Mouse (Mus musculus): ENCODE measurements around the gene Nek10. TPM values are rescaled to one million over a fixed set of nuclear protein-coding genes. Genes with fewer than 3 reads are reported as not detected.
A peak's percentile ranks its signal among the peaks of the same experiment; 100 is the strongest.

The Nek10 gene
- polyA plus RNA-seq, 1 experiment: 0.11 TPM

DNA sequence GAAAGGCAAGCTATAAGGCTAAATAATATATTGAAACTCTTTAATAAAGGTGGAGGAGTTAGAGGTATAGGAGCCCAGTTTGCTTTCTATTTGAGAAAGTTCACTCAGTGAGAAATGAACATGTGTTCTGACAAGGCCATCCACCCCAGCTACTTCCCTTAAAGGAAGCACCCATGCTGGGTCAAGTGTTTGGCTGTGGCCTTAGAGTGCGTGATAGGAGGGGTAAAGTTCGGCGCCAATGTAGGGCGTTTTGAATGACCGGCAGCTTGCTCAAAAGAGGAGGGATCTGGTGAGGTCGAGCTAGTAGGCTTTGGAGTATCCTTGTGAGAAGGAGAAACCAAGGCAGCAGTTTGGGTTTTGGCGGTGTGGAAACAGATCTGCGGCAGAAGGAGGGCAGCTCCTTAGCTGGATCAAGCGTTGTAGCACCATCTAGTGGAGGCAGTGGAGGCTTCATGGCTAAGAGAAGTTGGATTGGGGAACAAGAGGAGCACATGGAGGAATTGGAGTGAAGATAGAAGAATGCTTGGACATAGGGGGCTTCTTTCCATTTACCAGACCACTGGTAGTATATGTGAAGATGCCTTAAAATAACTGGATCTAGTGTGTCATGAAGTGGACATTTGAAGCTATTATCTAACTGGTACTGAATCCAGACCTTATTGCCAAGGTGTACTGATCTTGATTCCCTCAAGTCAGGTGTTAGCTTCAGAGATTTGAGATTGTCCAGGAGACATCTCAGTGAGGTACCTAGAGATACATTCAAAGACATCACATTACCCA is 101.7 kb downstream of the Nek10 start:
- no peaks in the 10 kb centered on the region for H3K4me1 ChIP-seq (ENCODE audit: control insufficient read depth, insufficient read depth, low read length)
- H3K27ac ChIP-seq (ENCODE audit: insufficient read depth, low read length): no peak overlapping the region
- TF ChIP-seq CTCF (IDR thresholded peaks at IDR 0.05; ENCODE audit: borderline replicate concordance, insufficient read depth, low read length) (peak; percentile 82; the same call in 1 of the 2 replicates), POLR2A (IDR thresholded peaks at IDR 0.05; ENCODE audit: low read depth, low read length) (no peak)
- no peak overlapping the region for H3K4me3 ChIP-seq (ENCODE audit: insufficient read depth, low read length)

DNA sequence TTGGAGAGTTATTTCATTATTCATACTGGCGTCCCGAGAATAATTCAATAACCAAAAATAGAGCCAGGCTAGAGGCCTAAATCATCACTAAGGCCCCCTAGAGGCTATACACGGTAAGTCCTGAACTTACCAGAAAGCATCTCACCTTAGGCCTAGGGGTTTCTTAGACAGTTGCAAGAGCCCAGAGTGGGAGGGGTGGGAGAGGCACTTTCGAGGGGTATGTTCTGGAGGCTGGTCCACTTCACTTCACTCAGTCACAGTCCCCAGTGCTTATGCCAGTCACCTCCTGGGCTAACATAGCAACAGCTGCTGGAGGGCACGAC is 102.3 kb downstream of the Nek10 start:
- H3K4me1 ChIP-seq (ENCODE audit: control insufficient read depth, insufficient read depth, low read length): no peaks in the 10 kb centered on the region
- TF ChIP-seq POLR2A (IDR thresholded peaks at IDR 0.05; ENCODE audit: low read depth, low read length): no peak
- TF ChIP-seq CTCF (IDR thresholded peaks at IDR 0.05; ENCODE audit: borderline replicate concordance, insufficient read depth, low read length): no peak
- no peak overlapping the region for H3K4me3 ChIP-seq (ENCODE audit: insufficient read depth, low read length)
- H3K27ac ChIP-seq (ENCODE audit: insufficient read depth, low read length): no peak overlapping the region

GRCm38 (mm10) chr14:14925615-14926014 is 122.4 kb downstream of the Nek10 start:
- H3K27ac ChIP-seq (ENCODE audit: insufficient read depth, low read length): no peak overlapping the region
- TF ChIP-seq CTCF (IDR thresholded peaks at IDR 0.05; ENCODE audit: borderline replicate concordance, insufficient read depth, low read length) (no peak), POLR2A (IDR thresholded peaks at IDR 0.05; ENCODE audit: low read depth, low read length) (no peak)
- H3K4me1 ChIP-seq (ENCODE audit: control insufficient read depth, insufficient read depth, low read length): no peaks in the 10 kb centered on the region
- no peak overlapping the region for H3K4me3 ChIP-seq (ENCODE audit: insufficient read depth, low read length)

- Histone ChIP-seq H3K27ac (ENCODE audit: insufficient read depth, low read length) (no peak overlapping the region), H3K4me3 (ENCODE audit: insufficient read depth, low read length) (no peak overlapping the region), H3K4me1 (ENCODE audit: control insufficient read depth, insufficient read depth, low read length) (no peaks in the 10 kb centered on the region)
- TF ChIP-seq CTCF (IDR thresholded peaks at IDR 0.05; ENCODE audit: borderline replicate concordance, insufficient read depth, low read length) (no peak), POLR2A (IDR thresholded peaks at IDR 0.05; ENCODE audit: low read depth, low read length) (no peak)
Observed at GRCm38 (mm10) chr14:14927559-14927958, 124.3 kb downstream of the Nek10 start.

GRCm38 (mm10) chr14:14934977-14935376 is 131.8 kb downstream of the Nek10 start:
- TF ChIP-seq POLR2A (IDR thresholded peaks at IDR 0.05; ENCODE audit: low read depth, low read length) (no peak), CTCF (IDR thresholded peaks at IDR 0.05; ENCODE audit: borderline replicate concordance, insufficient read depth, low read length) (no peak)
- no peak overlapping the region for H3K27ac ChIP-seq (ENCODE audit: insufficient read depth, low read length)
- H3K4me3 ChIP-seq (ENCODE audit: insufficient read depth, low read length): no peak overlapping the region
- H3K4me1 ChIP-seq (ENCODE audit: control insufficient read depth, insufficient read depth, low read length): no peaks in the 10 kb centered on the region

DNA sequence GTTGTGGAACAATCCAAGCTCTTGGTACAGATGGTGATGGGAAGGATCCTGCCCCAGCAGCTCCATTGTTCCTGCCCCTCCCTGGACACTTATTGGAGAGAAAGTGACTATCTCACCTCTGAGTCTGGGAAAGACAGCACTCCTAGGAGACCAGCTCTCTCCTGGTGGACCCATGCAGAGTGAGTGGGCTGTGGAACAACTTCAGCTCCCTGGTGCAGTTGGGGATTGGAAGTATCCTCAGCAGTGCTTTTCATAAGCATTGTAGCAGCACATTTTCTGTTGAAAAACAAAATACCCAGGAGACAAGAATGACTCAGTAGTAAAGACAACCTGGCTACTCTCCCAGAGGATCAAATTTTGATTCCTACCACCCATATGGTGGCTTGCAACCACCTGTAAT is 142.7 kb downstream of the Nek10 start:
- Histone ChIP-seq H3K4me3 (ENCODE audit: insufficient read depth, low read length) (no peak overlapping the region), H3K27ac (ENCODE audit: insufficient read depth, low read length) (no peak overlapping the region), H3K4me1 (ENCODE audit: control insufficient read depth, insufficient read depth, low read length) (no peaks in the 10 kb centered on the region)
- TF ChIP-seq POLR2A (IDR thresholded peaks at IDR 0.05; ENCODE audit: low read depth, low read length) (no peak), CTCF (IDR thresholded peaks at IDR 0.05; ENCODE audit: borderline replicate concordance, insufficient read depth, low read length) (no peak)

- H3K4me1 ChIP-seq (ENCODE audit: control insufficient read depth, insufficient read depth, low read length): no peaks in the 10 kb centered on the region
- no peak for TF ChIP-seq CTCF (IDR thresholded peaks at IDR 0.05; ENCODE audit: borderline replicate concordance, insufficient read depth, low read length)
- no peak for TF ChIP-seq POLR2A (IDR thresholded peaks at IDR 0.05; ENCODE audit: low read depth, low read length)
- H3K4me3 ChIP-seq (ENCODE audit: insufficient read depth, low read length): no peak overlapping the region
- no peak overlapping the region for H3K27ac ChIP-seq (ENCODE audit: insufficient read depth, low read length)
Observed at GRCm38 (mm10) chr14:14949023-14949422, 145.8 kb downstream of the Nek10 start.

DNA sequence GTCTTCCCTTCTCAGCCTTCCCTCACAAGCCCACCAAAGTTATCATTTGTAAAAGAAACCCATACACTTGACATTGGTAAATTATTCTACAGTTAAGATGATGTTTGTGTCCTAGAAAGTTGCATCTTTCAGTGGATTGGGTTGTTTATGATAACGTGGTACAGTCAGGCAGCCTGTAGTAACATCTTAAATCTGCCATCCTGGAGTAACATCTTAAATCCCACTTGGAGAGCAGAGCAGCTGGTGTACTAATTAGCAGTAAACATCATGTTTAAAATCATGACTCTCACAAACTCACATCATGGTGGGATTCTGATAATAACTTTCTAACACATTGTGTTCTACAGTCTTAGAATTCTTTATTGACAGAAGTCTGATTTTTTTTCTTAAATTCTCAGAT is 148.6 kb downstream of the Nek10 start:
- Histone ChIP-seq H3K27ac (ENCODE audit: insufficient read depth, low read length) (no peak overlapping the region), H3K4me1 (ENCODE audit: control insufficient read depth, insufficient read depth, low read length) (no peaks in the 10 kb centered on the region), H3K4me3 (ENCODE audit: insufficient read depth, low read length) (no peak overlapping the region)
- TF ChIP-seq POLR2A (IDR thresholded peaks at IDR 0.05; ENCODE audit: low read depth, low read length) (no peak), CTCF (IDR thresholded peaks at IDR 0.05; ENCODE audit: borderline replicate concordance, insufficient read depth, low read length) (no peak)

- Histone ChIP-seq H3K4me3 (ENCODE audit: insufficient read depth, low read length) (no peak overlapping the region), H3K4me1 (ENCODE audit: control insufficient read depth, insufficient read depth, low read length) (no peaks in the 10 kb centered on the region), H3K27ac (ENCODE audit: insufficient read depth, low read length) (no peak overlapping the region)
- TF ChIP-seq CTCF (IDR thresholded peaks at IDR 0.05; ENCODE audit: borderline replicate concordance, insufficient read depth, low read length) (no peak), POLR2A (IDR thresholded peaks at IDR 0.05; ENCODE audit: low read depth, low read length) (no peak)
Observed at GRCm38 (mm10) chr14:14959780-14960440, 156.7 kb downstream of the Nek10 start.

DNA sequence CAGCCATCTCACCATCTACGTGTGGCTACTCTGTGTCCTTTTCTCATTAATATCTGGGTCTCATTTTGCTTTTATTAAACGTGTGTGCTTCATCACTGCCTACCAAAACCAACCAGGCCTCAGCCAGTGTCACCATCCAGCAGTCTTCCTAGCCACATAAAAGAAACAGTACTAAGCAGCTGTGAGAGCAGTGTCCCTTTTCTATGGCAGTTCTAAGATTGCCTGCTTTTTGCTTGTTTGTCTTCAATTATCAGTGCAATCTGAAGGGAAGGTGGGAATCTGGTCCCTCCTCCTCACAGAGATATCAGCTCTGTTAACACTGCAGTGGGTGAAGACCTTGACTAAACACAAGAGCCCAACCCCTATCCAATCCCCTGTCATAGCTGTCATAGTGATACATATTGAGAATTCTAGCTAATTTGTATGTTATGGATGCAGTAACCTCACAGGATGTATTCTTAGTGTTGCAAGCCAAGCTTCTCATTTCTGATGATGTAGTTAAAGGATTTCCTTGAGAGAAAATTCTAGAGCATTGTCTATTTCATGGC is 157.3 kb downstream of the Nek10 start:
- H3K4me1 ChIP-seq (ENCODE audit: control insufficient read depth, insufficient read depth, low read length): no peaks in the 10 kb centered on the region
- no peak overlapping the region for H3K27ac ChIP-seq (ENCODE audit: insufficient read depth, low read length)
- no peak overlapping the region for H3K4me3 ChIP-seq (ENCODE audit: insufficient read depth, low read length)
- TF ChIP-seq POLR2A (IDR thresholded peaks at IDR 0.05; ENCODE audit: low read depth, low read length): no peak
- no peak for TF ChIP-seq CTCF (IDR thresholded peaks at IDR 0.05; ENCODE audit: borderline replicate concordance, insufficient read depth, low read length)

Data from embryonic fibroblast, embryonic 13.5 days (primary cell).